24 mouse cellular contexts compared by ENCODE assay signal in the genomic region with DNA sequence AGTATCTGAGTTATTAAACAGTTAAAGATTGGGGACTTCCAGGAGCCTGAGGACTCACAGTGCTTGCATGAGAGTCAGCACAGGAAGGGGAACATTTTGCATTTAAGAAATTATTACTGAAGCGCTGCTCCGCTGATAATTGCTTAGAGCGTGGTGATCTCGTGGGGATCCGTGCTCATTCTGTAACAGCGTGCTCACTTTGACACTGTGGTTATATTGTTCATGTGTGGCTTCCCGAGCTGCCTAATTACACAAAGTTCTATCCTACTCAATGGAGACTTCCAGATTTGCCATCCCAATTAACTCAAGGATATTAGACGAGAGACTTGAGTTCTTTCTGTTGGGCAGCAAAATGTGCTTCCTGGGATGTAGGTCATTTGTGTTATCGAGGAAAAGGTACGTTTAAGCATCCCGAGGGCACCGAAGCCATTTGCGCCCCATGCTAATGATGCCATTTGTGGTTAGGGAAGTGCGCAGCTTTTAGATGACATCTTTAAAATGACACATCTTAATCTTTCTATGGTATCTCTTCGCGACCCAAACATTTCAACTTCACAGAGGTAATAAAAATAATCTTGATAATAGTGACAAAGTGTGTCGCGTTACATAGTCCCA.
DNase-seq lines count a peak whose midpoint lies in the region; ATAC-seq lines count a peak whose summit lies in the region.
"Had no signal": no experiment of that assay in that cellular context is flagged by ENCODE, and none has a peak within 500 bp of the region (broad histone marks: within the 10 kb centered on the region; RNA-seq: fewer than 3 reads in every experiment).

No protein-coding gene starts in this region.

- no peaks in the 10 kb centered on the region for H3K27me3 ChIP-seq in hindbrain, embryonic 15.5 days
- no peaks in the 10 kb centered on the region for H3K27me3 ChIP-seq in hindbrain, embryonic 11.5 days (ENCODE audit: control insufficient read depth, insufficient read depth, low read length)
- H3K27me3 ChIP-seq in neural tube, embryonic 14.5 days (ENCODE audit: control insufficient read depth, insufficient read depth, low read length) = no peaks in the 10 kb centered on the region
- no peaks in the 10 kb centered on the region for H3K27me3 ChIP-seq in neural tube, embryonic 15.5 days (replicated peaks)
- H3K27me3 ChIP-seq: CH12.LX; embryonic facial prominence, embryonic 15.5 days had no signal

- no peaks in the 10 kb centered on the region for H3K4me1 ChIP-seq in hindbrain, embryonic 15.5 days (replicated peaks)
- no peaks in the 10 kb centered on the region for H3K4me1 ChIP-seq in hindbrain, embryonic 11.5 days (replicated peaks; ENCODE audit: control insufficient read depth, insufficient read depth, low read length)
- no peaks in the 10 kb centered on the region for H3K4me1 ChIP-seq in neural tube, embryonic 14.5 days (ENCODE audit: control insufficient read depth, insufficient read depth, low read length)
- H3K4me1 ChIP-seq in neural tube, embryonic 15.5 days = no peaks in the 10 kb centered on the region
- H3K4me1 ChIP-seq: embryonic facial prominence, embryonic 15.5 days; forebrain, embryonic 10.5 days had no signal

- no peak overlapping the region for H3K4me2 ChIP-seq in hindbrain, embryonic 15.5 days
- H3K4me2 ChIP-seq in hindbrain, embryonic 11.5 days (replicated peaks; ENCODE audit: low read depth, low read length) = no peak overlapping the region
- no peak overlapping the region for H3K4me2 ChIP-seq in neural tube, embryonic 14.5 days (ENCODE audit: low read depth, low read length)
- no peak overlapping the region for H3K4me2 ChIP-seq in neural tube, embryonic 15.5 days
- H3K4me2 ChIP-seq: embryonic facial prominence, embryonic 15.5 days had no signal

- H3K9me3 ChIP-seq in hindbrain, embryonic 15.5 days = no peaks in the 10 kb centered on the region
- H3K9me3 ChIP-seq in hindbrain, embryonic 11.5 days (ENCODE audit: control insufficient read depth, low read length) = no peaks in the 10 kb centered on the region
- no peaks in the 10 kb centered on the region for H3K9me3 ChIP-seq in neural tube, embryonic 14.5 days (ENCODE audit: control insufficient read depth, low read length)
- H3K9me3 ChIP-seq in neural tube, embryonic 15.5 days (replicated peaks) = no peaks in the 10 kb centered on the region
- H3K9me3 ChIP-seq: embryonic facial prominence, embryonic 15.5 days; forebrain, embryonic 10.5 days had no signal

- WGBS in hindbrain, embryonic 15.5 days = 72% methylated on average over 18 of the region's 18 CpGs
- 94% methylated on average over 18 of the region's 18 CpGs for WGBS in hindbrain, embryonic 11.5 days
- 69% methylated on average over 18 of the region's 18 CpGs for WGBS in neural tube, embryonic 14.5 days
- WGBS in neural tube, embryonic 15.5 days = 63% methylated on average over 18 of the region's 18 CpGs

- peak; percentile 86 for ATAC-seq in hindbrain, embryonic 15.5 days (ENCODE audit: low FRiP score, low read depth)
- no peak for ATAC-seq in hindbrain, embryonic 11.5 days (ENCODE audit: low FRiP score)
- ATAC-seq in neural tube, embryonic 14.5 days (ENCODE audit: low read depth) = peak; percentile 66; the same call in 1 of the 2 replicates
- ATAC-seq in neural tube, embryonic 15.5 days (ENCODE audit: low FRiP score) = peak; percentile 80; the same call in 1 of the 2 replicates
- ATAC-seq: forebrain, embryonic 14.5 days; inflammation-experienced regulatory T-cells, adult 6 months had no signal

- no peak overlapping the region for H3K4me3 ChIP-seq in hindbrain, embryonic 15.5 days
- H3K4me3 ChIP-seq in hindbrain, embryonic 11.5 days (ENCODE audit: low read depth, low read length) = no peak overlapping the region
- H3K4me3 ChIP-seq in neural tube, embryonic 14.5 days (ENCODE audit: low read depth, low read length) = no peak overlapping the region
- no peak overlapping the region for H3K4me3 ChIP-seq in neural tube, embryonic 15.5 days (replicated peaks)
- H3K4me3 ChIP-seq: embryonic facial prominence, embryonic 15.5 days; erythroblast, embryonic 14.5 days; forebrain, embryonic 10.5 days; gastrocnemius, adult 2 months had no signal

- no peak overlapping the region for H3K9ac ChIP-seq in hindbrain, embryonic 15.5 days
- H3K9ac ChIP-seq in hindbrain, embryonic 11.5 days (ENCODE audit: low read depth, low read length) = no peak overlapping the region
- H3K9ac ChIP-seq in neural tube, embryonic 14.5 days (replicated peaks; ENCODE audit: low read depth, low read length) = no peak overlapping the region
- no peak overlapping the region for H3K9ac ChIP-seq in neural tube, embryonic 15.5 days (replicated peaks)
- H3K9ac ChIP-seq: embryonic facial prominence, embryonic 15.5 days had no signal

- no peak overlapping the region for H3K27ac ChIP-seq in hindbrain, embryonic 15.5 days (replicated peaks)
- no peak overlapping the region for H3K27ac ChIP-seq in hindbrain, embryonic 11.5 days (ENCODE audit: low read depth, low read length)
- H3K27ac ChIP-seq in neural tube, embryonic 14.5 days (ENCODE audit: low read depth, low read length) = no peak overlapping the region
- no peak overlapping the region for H3K27ac ChIP-seq in neural tube, embryonic 15.5 days (replicated peaks)
- H3K27ac ChIP-seq: embryonic facial prominence, embryonic 15.5 days; forebrain, embryonic 10.5 days; gastrocnemius, adult 2 months had no signal

- no peaks in the 10 kb centered on the region for H3K36me3 ChIP-seq in hindbrain, embryonic 15.5 days
- H3K36me3 ChIP-seq in hindbrain, embryonic 11.5 days (ENCODE audit: control insufficient read depth, insufficient read depth, low read length) = no peaks in the 10 kb centered on the region
- no peaks in the 10 kb centered on the region for H3K36me3 ChIP-seq in neural tube, embryonic 14.5 days (ENCODE audit: control insufficient read depth, insufficient read depth, low read length)
- no peaks in the 10 kb centered on the region for H3K36me3 ChIP-seq in neural tube, embryonic 15.5 days
- H3K36me3 ChIP-seq: embryonic facial prominence, embryonic 15.5 days; forebrain, embryonic 10.5 days had no signal

- no peak for DNase-seq in hindbrain, embryonic 11.5 days (ENCODE audit: low spot score)
- no peak for DNase-seq in neural tube, embryonic 10.5 days (ENCODE audit: extremely low spot score, low spot score)
- DNase-seq in gastrocnemius, postnatal 25 days = no peak
- DNase-seq in urinary bladder, postnatal 36 days (ENCODE audit: low spot score in 2 of 2) = no peak
- DNase-seq: adrenal gland, adult 2 months; adrenal gland, postnatal 25 days; cerebellum, adult 11 months; cerebellum, adult 8-10 months; cerebellum, postnatal 14 days; embryo, embryonic 11 days; gastrocnemius, adult 2 months; gastrocnemius, postnatal 36 days; heart, adult 11 months; heart, postnatal 10 days; heart, postnatal 4 days had no signal
